Mouse (Mus musculus): Measurements from ENCODE around the gene Cbwd1. TPM values are rescaled to one million over a fixed set of nuclear protein-coding genes. Genes with fewer than 3 reads are reported as not detected.

The Cbwd1 gene
- polyA plus RNA-seq (2015; fragmentation: Nextera tagmentation; extraction: Ambion mirVana), result 14.6 and 15.6 TPM in 2 replicates

DNA sequence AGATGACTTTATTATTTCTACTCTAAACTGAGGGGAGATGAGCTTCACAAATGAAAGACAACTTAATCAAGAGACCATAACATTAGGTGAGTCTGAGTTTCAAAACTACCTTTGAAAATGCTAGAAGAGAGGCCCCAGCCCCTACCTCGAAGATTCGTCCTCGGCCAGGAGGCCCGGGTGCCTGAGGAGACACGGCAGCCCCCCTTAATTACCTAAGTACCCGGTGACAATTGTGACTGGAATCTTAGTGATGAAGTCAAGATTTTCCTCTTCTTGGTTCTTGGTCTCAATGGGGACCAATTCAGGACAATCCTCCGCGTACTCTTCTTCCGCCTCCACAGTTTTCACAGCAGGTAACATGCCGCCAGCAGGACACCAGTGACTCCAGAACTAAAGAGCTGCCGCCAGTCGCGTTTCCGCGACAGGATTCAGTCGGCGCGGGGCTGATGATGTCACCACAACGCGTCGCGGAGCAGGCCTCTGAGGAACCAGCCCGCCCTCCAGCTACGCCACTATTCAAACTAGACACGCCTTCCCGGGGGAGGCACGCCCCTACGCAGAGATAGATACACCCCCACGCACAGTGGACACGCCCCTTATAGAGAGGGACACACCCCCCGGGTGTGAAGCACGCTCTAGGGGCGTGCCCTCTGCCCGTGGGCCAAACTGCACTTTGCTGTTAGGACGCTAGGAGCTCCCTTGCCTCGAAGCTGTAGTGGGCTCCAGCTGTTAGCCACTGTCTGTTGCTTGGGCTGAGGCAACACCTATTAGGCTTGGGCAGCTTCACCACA lies at the start of gene Cbwd1:
Gene Cbwd1 (minus strand): TSS at position 439 of the 791 bp plus-strand sequence.
- Histone ChIP-seq H3K9ac (replicated peaks; ENCODE audit: low read depth) (peak within 1 kb of the TSS; percentile 58), H3K27ac (ENCODE audit: low read length) (peak within 1 kb of the TSS; percentile 58), H3K9me3 (ENCODE audit: low read length) (no peaks in the 10 kb centered on the region), H3K36me3 (ENCODE audit: insufficient read depth, low read length) (no peaks in the 10 kb centered on the region), H3K4me3 (ENCODE audit: low read depth, low read length) (peak within 1 kb of the TSS; percentile 62), H3K4me1 (ENCODE audit: insufficient read depth, low read depth, low read length) (no peaks in the 10 kb centered on the region), H3K27me3 (replicated peaks; ENCODE audit: insufficient read depth, low read length) (no peaks in the 10 kb centered on the region), H3K4me2 (replicated peaks; ENCODE audit: low read depth, low read length) (peak within 1 kb of the TSS; percentile 62)
- ATAC-seq (peak; percentile 100), DNase-seq (ENCODE audit: low spot score) (peak; percentile 99)
- 1% methylated on average over 36 of the region's 36 CpGs for WGBS
- TF ChIP-seq EP300 (IDR thresholded peaks at IDR 0.05) (peak; percentile 63), CTCF (IDR thresholded peaks at IDR 0.05) (peak; percentile 98)

DNA sequence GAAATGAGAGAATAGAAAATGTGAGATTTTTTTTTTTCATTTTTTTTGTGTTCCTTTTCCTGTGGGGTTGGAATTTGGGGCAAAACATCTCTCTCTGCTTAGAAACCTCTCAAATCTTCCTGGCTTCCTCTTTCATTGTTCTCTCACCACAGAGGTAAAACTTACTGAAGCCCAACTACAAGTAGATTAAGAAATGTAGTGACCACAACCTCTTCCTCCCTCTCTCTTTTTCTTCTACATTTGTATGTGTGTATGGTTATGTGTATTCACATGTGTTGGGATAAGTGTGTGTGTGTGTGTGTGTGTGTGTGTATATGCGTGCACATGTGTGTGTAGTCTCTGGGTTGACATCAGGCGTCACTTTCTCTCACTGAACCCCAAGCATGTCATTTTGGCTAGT lies 47.1 kb upstream of the Cbwd1 start:
- TF ChIP-seq CTCF (IDR thresholded peaks at IDR 0.05) (no peak), EP300 (IDR thresholded peaks at IDR 0.05) (no peak)
- Histone ChIP-seq H3K9ac (replicated peaks; ENCODE audit: low read depth) (no peak overlapping the region), H3K4me3 (ENCODE audit: low read depth, low read length) (no peak overlapping the region), H3K4me1 (ENCODE audit: insufficient read depth, low read depth, low read length) (no peaks in the 10 kb centered on the region), H3K27me3 (replicated peaks; ENCODE audit: insufficient read depth, low read length) (no peaks in the 10 kb centered on the region), H3K36me3 (ENCODE audit: insufficient read depth, low read length) (no peaks in the 10 kb centered on the region), H3K4me2 (replicated peaks; ENCODE audit: low read depth, low read length) (no peak overlapping the region), H3K9me3 (ENCODE audit: low read length) (no peaks in the 10 kb centered on the region), H3K27ac (ENCODE audit: low read length) (no peak overlapping the region)
- 89% methylated on average over 2 of the region's 2 CpGs for WGBS
- ATAC-seq (no peak), DNase-seq (ENCODE audit: low spot score) (no peak)

DNA sequence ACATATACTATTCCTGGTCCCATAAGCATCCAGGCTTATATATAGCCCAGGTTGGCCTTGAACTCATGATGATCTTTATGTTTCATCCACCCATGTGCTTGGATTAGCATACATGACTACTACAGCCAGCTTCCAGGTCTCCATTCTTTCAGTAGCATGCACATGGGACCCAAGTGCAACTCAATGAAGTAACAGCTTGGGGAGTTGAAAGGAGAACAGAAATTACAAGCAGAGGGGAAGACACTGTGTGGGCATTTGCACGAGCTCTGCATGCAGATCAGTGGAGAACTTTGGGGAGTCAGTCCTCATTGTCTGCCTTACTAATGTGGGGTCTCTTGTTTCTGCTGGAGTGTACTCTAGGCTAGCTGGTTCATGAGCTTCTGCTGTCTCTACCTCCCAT lies 45.3 kb upstream of the Cbwd1 start:
- Histone ChIP-seq H3K4me2 (replicated peaks; ENCODE audit: low read depth, low read length) (no peak overlapping the region), H3K4me1 (ENCODE audit: insufficient read depth, low read depth, low read length) (no peaks in the 10 kb centered on the region), H3K36me3 (ENCODE audit: insufficient read depth, low read length) (no peaks in the 10 kb centered on the region), H3K27ac (ENCODE audit: low read length) (no peak overlapping the region), H3K27me3 (replicated peaks; ENCODE audit: insufficient read depth, low read length) (no peaks in the 10 kb centered on the region; the same call in 1 of the 2 replicates), H3K4me3 (ENCODE audit: low read depth, low read length) (no peak overlapping the region), H3K9ac (replicated peaks; ENCODE audit: low read depth) (no peak overlapping the region), H3K9me3 (ENCODE audit: low read length) (no peaks in the 10 kb centered on the region)
- peak; percentile 7 for DNase-seq (ENCODE audit: low spot score)
- ATAC-seq, result no peak
- WGBS, result 82% methylated on average over 1 of the region's 1 CpGs
- TF ChIP-seq CTCF (IDR thresholded peaks at IDR 0.05) (no peak), EP300 (IDR thresholded peaks at IDR 0.05) (no peak)

DNA sequence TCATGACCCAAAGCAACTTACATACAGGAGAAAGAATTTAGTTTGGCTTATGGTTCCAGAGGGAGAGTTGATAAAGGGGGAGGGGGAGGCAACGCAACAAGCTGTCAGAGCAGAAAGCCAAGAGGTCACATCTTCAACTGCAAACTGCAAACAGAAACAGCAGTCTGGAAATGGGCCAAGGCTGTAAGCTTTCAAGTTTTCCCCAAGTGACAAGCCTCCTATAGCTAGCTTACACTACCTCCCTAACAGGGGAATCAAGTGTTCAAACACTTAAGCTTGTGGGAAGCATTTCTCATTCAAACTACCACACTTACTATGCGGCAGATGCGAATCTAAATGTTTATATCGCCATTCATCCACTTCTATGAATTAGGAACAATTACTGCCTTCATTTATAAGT lies 42.4 kb upstream of the Cbwd1 start:
- WGBS, result 24% methylated on average over 4 of the region's 4 CpGs
- Histone ChIP-seq H3K9ac (replicated peaks; ENCODE audit: low read depth) (no peak overlapping the region), H3K4me2 (replicated peaks; ENCODE audit: low read depth, low read length) (no peak overlapping the region), H3K27me3 (replicated peaks; ENCODE audit: insufficient read depth, low read length) (peaks cover 7% of the 10 kb centered on the region; the same call in 1 of the 2 replicates), H3K27ac (ENCODE audit: low read length) (no peak overlapping the region), H3K4me1 (ENCODE audit: insufficient read depth, low read depth, low read length) (no peaks in the 10 kb centered on the region), H3K36me3 (ENCODE audit: insufficient read depth, low read length) (no peaks in the 10 kb centered on the region), H3K4me3 (ENCODE audit: low read depth, low read length) (no peak overlapping the region), H3K9me3 (ENCODE audit: low read length) (no peaks in the 10 kb centered on the region)
- DNase-seq (ENCODE audit: low spot score) (peak; percentile 56), ATAC-seq (no peak)
- TF ChIP-seq CTCF (IDR thresholded peaks at IDR 0.05) (no peak), EP300 (IDR thresholded peaks at IDR 0.05) (no peak)

GRCm38 (mm10) chr19:25002828-25003227 lies 41.4 kb upstream of the Cbwd1 start:
- Histone ChIP-seq H3K27me3 (replicated peaks; ENCODE audit: insufficient read depth, low read length) (peaks cover 7% of the 10 kb centered on the region; the same call in 1 of the 2 replicates), H3K4me2 (replicated peaks; ENCODE audit: low read depth, low read length) (no peak overlapping the region), H3K4me3 (ENCODE audit: low read depth, low read length) (no peak overlapping the region), H3K4me1 (ENCODE audit: insufficient read depth, low read depth, low read length) (no peaks in the 10 kb centered on the region), H3K27ac (ENCODE audit: low read length) (no peak overlapping the region), H3K9ac (replicated peaks; ENCODE audit: low read depth) (no peak overlapping the region), H3K9me3 (ENCODE audit: low read length) (no peaks in the 10 kb centered on the region), H3K36me3 (ENCODE audit: insufficient read depth, low read length) (no peaks in the 10 kb centered on the region)
- WGBS, result 88% methylated on average over 3 of the region's 3 CpGs
- TF ChIP-seq CTCF (IDR thresholded peaks at IDR 0.05), result no peak
- no peak for ATAC-seq
- no peak for DNase-seq (ENCODE audit: low spot score)

GRCm38 (mm10) chr19:25002032-25002431 lies 40.6 kb upstream of the Cbwd1 start:
- Histone ChIP-seq H3K9me3 (ENCODE audit: low read length) (no peaks in the 10 kb centered on the region), H3K27ac (ENCODE audit: low read length) (no peak overlapping the region), H3K4me3 (ENCODE audit: low read depth, low read length) (no peak overlapping the region), H3K9ac (replicated peaks; ENCODE audit: low read depth) (no peak overlapping the region), H3K36me3 (ENCODE audit: insufficient read depth, low read length) (no peaks in the 10 kb centered on the region), H3K4me1 (ENCODE audit: insufficient read depth, low read depth, low read length) (no peaks in the 10 kb centered on the region), H3K4me2 (replicated peaks; ENCODE audit: low read depth, low read length) (no peak overlapping the region), H3K27me3 (replicated peaks; ENCODE audit: insufficient read depth, low read length) (peaks cover 7% of the 10 kb centered on the region; the same call in 1 of the 2 replicates)
- TF ChIP-seq EP300 (IDR thresholded peaks at IDR 0.05) (no peak), CTCF (IDR thresholded peaks at IDR 0.05) (no peak)
- DNase-seq (ENCODE audit: low spot score) (no peak), ATAC-seq (no peak)
- 81% methylated on average over 6 of the region's 6 CpGs for WGBS
